Mouse (Mus musculus) limb, embryonic 11.5 days (tissue): Measurements from ENCODE around the gene Fbxl18. TPM values are rescaled to one million over a fixed set of nuclear protein-coding genes. Genes with fewer than 3 reads are reported as not detected.

Experiments used
- ATAC-seq: fragments of 200-750 bp; cut with Nextera tagmentation; 2 replicates; pipeline ENCODE4 v1.8.0; 2017; ENCODE audit warnings: low read depth; ENCODE audit not compliant: insufficient number of reproducible peaks, low FRiP score, low TSS enrichment
- DNase-seq: peaks from one replicate; pipeline ENCODE4 v3.0.0-alpha.2; 2015; ENCODE audit warnings: low spot score
- H3K27ac ChIP-seq: fragments of 300-500 bp; sonication (generic); replicated peaks from 2 replicates; pipeline ENCODE4 v1.5.1; 2014; ENCODE audit warnings: low read depth, mild to moderate bottlenecking, low read length
- H3K27me3 ChIP-seq: fragments of 300-500 bp; sonication (generic); 2 replicates; pipeline ENCODE4 v1.6.1; 2014; ENCODE audit warnings: mild to moderate bottlenecking, low read length, mixed read lengths; ENCODE audit not compliant: control insufficient read depth, insufficient read depth
- H3K36me3 ChIP-seq: fragments of 300-500 bp; sonication (generic); 2 replicates; pipeline ENCODE4 v1.6.1; 2014; ENCODE audit warnings: mild to moderate bottlenecking, low read length, moderate library complexity, mixed read lengths; ENCODE audit not compliant: control insufficient read depth, insufficient read depth
- H3K4me1 ChIP-seq: fragments of 300-500 bp; sonication (generic); 2 replicates; pipeline ENCODE4 v1.6.1; 2014; ENCODE audit warnings: low read length, mixed read lengths; ENCODE audit not compliant: control insufficient read depth, insufficient read depth
- H3K4me2 ChIP-seq: fragments of 300-500 bp; sonication (generic); 2 replicates; pipeline ENCODE4 v1.6.1; 2014; ENCODE audit warnings: low read depth, mild to moderate bottlenecking, moderate library complexity; ENCODE audit not compliant: severe bottlenecking
- H3K4me3 ChIP-seq: fragments of 300-500 bp; sonication (generic); 2 replicates; pipeline ENCODE4 v1.5.1; 2014; ENCODE audit warnings: low read depth, low read length
- H3K9ac ChIP-seq: fragments of 300-500 bp; sonication (generic); 2 replicates; pipeline ENCODE4 v1.6.1; 2014; ENCODE audit warnings: mild to moderate bottlenecking, low read length
- H3K9me3 ChIP-seq: fragments of 300-500 bp; sonication (generic); 2 replicates; pipeline ENCODE4 v1.6.1; 2016; ENCODE audit warnings: low read length; ENCODE audit not compliant: control insufficient read depth
- WGBS: fragments of 180-500 bp; shearing (Covaris S2); extraction: QIAGEN DNeasy Blood & Tissue Kit; methylation state at CpG from one replicate; pipeline ENCODE4 v1.1.7; 2014; 5-methylcytosine and 5-hydroxymethylcytosine counted together
- polyA plus RNA-seq: library from polyadenylated mRNA; unstranded; fragments of >200 nt; fragmentation: Nextera tagmentation; extraction: Ambion mirVana; gene quantifications from 2 replicates; pipeline ENCODE4 v1.2.1, GENCODE M21; 2014

The Fbxl18 gene
- polyA plus RNA-seq, 1 experiment from 2014 or later, result 11.1 TPM

DNA sequence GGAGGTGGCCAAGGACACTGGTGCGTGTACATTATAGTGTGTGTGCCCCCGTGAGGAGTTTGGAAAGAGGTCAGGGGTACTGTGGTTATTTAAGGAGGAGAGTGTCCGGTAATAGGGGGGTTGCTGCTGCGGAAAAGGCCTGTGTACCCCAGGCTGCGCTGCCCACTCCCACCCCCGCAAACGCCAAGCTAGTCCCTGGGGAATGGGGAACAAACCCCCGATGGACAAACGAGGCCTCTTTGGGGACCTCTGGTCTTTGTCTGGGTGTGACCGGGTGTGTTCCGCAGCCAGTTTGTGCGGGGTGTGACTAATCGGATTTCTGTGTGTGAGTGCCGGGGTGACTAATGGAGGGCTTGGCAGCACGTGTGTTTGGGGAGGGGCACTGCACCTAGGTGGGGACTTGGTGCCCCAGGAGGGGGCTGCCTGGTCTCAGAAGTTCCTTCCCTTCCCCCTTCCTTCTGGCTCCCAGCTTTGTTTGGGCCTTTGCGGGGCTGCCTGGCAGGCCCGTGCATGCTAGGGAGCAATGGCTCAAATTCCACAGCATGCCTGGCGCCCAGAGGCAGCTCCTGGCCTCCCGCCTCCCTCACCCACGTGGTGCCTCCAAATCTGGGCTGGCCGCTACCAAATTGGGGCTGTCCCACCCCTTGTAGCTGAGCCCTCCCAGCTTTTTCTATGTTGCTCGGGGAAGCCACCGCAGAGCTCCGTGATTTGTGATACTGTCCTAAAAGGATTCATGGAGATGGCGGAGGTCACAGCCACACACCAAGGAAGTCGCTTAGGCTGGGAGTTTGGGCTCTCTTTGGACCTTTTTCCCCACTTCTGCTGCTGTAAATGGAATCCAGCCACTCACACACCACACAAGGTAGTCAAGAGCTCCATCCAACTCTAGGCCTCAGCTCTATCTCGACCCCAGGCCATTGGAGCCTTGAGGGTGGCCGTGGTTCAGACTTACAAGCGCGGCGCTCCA, 71.8 kb downstream of the Fbxl18 start:
- peak overlapping the region; percentile 100 for H3K27ac ChIP-seq
- DNase-seq, result peak; percentile 94
- peak overlapping the region; percentile 93 for H3K4me3 ChIP-seq
- ATAC-seq, result peak; percentile 73
- H3K27me3 ChIP-seq, result no peaks in the 10 kb centered on the region
- peak overlapping the region; percentile 71 for H3K4me2 ChIP-seq
- H3K4me1 ChIP-seq, result peaks cover 19% of the 10 kb centered on the region
- no peaks in the 10 kb centered on the region for H3K9me3 ChIP-seq
- H3K36me3 ChIP-seq, result no peaks in the 10 kb centered on the region
- WGBS, result 4% methylated on average over 31 of the region's 31 CpGs
- peak overlapping the region; percentile 99 for H3K9ac ChIP-seq

DNA sequence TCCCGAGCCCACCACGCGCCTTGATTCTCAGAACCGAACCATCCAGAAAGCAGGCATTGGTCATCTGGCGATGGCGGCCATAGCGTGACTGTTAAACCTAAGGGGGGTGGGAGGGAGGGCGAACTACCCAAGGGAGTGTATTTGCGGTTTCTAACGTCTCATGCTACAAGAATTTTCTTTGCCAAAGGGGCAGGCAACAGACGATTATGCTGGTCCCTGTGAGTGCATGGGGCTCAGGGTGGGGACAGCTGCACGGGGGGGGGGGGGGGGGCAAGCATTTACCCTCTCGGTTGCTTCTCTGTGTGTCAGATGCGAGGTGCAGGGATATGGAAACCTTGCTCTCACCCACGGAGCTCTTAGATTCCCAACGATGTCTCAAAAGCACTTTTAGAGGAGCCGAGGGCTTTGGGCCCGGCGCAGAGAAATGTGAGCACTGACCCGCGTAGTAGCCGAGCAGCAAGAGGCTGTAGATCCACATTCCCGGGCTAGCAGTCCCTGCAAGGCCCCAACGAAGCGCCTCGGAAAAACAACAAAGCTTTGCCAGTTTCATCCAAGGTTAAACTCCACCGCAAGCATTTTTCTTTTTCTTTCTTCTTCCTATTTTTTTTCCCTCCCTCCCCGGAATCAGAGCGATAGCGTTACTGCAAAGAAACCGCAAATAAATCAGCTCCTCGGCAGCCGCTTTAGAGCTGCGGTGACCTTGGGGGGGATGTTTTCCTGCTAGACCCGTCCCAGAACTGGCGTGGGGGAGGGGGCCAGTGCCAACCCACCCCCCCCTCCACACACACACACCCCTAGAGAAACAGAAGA, 72.7 kb downstream of the Fbxl18 start:
- peak overlapping the region; percentile 71 for H3K4me2 ChIP-seq
- no peaks in the 10 kb centered on the region for H3K9me3 ChIP-seq
- H3K4me3 ChIP-seq, result peak overlapping the region; percentile 93
- ATAC-seq (no peak), DNase-seq (peak; percentile 82)
- peak overlapping the region; percentile 100 for H3K27ac ChIP-seq
- peak overlapping the region; percentile 99 for H3K9ac ChIP-seq
- peaks cover 19% of the 10 kb centered on the region for H3K4me1 ChIP-seq
- WGBS, result under 1% methylated on average over 35 of the region's 36 CpGs
- no peaks in the 10 kb centered on the region for H3K27me3 ChIP-seq
- H3K36me3 ChIP-seq, result no peaks in the 10 kb centered on the region

DNA sequence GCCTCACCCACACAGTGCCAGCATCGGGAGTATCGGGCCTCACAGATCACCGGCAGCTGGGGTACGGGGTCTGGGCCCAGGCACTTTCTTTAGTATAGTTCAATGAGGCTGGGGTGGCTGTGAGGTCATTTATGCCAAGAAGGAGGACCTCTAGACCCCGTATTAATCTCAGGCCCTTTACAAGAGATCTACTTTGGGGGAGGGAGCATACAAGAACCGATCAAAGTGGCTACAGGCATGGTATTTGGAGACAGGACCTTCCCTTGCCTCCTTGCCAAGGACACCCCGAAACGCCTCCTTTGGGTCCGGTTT, 73.3 kb downstream of the Fbxl18 start:
- DNase-seq (no peak), ATAC-seq (no peak)
- Histone ChIP-seq H3K9ac (peak overlapping the region; percentile 99), H3K27ac (peak overlapping the region; percentile 100), H3K27me3 (no peaks in the 10 kb centered on the region), H3K4me2 (peak overlapping the region; percentile 71), H3K36me3 (no peaks in the 10 kb centered on the region), H3K4me3 (peak overlapping the region; percentile 93), H3K9me3 (no peaks in the 10 kb centered on the region), H3K4me1 (peaks cover 19% of the 10 kb centered on the region)
- 0% methylated on average over 9 of the region's 9 CpGs for WGBS

DNA sequence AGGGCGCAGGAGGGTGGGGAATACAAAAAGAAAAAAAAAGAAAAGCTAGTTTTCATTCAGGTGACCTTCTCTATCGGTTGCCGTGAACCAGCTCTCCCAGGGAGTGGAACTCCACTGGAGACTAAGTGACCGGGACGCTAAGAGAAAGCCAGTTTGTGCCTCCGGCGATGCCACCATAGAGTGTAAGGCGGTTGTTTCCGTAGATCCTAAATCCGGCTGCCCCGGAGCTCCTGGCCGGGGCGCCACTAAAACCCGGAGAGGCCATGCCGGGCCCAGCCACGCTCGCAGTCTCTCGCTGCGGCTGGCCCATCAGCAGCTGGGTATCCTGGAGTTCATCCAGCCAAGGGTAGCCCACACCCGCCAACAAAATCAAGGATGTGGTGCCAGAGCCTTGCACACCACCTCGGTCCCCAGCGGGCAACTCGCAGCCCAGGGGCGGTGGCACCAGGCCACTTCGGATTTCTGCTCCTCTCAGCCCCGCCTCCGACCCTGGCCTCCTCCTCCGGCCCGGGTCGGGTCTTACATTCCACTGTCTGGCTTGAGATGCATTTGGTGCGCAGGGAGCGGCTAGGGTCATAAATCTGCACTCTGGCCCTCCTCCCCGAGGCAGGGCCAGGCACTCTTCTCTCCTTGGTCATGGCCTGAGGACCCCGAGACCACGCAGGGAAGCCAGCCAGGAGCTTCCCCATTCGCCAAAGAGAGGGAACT, 73.8 kb downstream of the Fbxl18 start:
- H3K36me3 ChIP-seq, result no peaks in the 10 kb centered on the region
- H3K4me2 ChIP-seq, result peak overlapping the region; percentile 71
- H3K27me3 ChIP-seq, result no peaks in the 10 kb centered on the region
- peaks cover 19% of the 10 kb centered on the region for H3K4me1 ChIP-seq
- under 1% methylated on average over 36 of the region's 36 CpGs for WGBS
- peak; percentile 22 for ATAC-seq
- peak overlapping the region; percentile 99 for H3K9ac ChIP-seq
- H3K27ac ChIP-seq, result peak overlapping the region; percentile 100
- H3K4me3 ChIP-seq, result peak overlapping the region; percentile 93
- H3K9me3 ChIP-seq, result no peaks in the 10 kb centered on the region
- DNase-seq, result peak; percentile 94

DNA sequence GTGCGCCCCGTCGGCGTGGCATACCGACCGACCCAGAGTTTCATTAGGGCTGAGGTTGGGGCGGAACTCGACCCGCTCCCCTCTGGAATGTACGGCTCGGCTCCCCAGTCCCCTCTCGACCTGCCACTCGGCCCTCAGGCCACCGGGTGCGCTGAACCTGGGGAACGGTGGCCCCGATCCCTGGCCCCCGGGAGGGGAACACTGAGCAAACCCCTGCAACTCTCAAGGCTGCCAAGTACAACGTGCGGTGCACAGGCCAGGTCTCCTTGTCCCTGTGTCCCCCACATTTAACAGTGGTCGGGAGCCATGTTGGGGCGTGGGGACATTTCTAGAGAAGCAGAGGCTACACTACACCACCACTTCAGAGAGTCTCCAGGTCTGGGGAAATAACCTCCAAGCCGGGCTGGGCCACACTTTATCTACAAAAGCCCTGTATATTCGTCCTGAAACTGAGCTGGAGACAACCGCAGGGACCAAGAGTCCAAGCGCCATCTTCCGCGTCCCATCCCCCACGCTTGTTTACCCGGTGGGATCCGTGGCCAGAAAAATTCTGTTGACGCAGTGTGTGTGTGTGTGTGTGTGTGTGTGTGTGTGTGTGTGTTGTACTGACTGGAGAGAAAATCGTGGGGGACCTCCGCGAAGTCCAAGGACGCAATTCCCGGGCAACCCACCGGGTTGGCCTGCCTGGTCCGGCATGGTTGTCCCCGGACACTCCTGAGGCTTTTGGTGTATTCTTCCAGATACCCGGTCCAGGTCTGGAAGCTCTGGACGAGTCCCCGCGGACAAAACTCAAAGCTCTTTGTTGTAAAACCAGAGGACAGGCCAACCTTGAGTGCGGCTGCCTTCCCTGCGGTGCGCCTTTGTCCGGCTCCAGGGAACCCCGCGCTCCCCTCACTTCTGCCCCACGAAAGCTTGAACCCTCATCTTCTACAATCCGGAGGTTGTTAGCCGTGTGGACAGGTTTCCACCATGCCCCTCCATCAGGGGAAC, 74.7 kb downstream of the Fbxl18 start:
- H3K36me3 ChIP-seq, result no peaks in the 10 kb centered on the region
- H3K9me3 ChIP-seq, result no peaks in the 10 kb centered on the region
- H3K27me3 ChIP-seq, result no peaks in the 10 kb centered on the region
- peak overlapping the region; percentile 99 for H3K9ac ChIP-seq
- peak overlapping the region; percentile 71 for H3K4me2 ChIP-seq
- ATAC-seq (no peak), DNase-seq (peak; percentile 86)
- WGBS, result under 1% methylated on average over 53 of the region's 53 CpGs
- peak overlapping the region; percentile 93 for H3K4me3 ChIP-seq
- H3K4me1 ChIP-seq, result peaks cover 17% of the 10 kb centered on the region
- peak overlapping the region; percentile 100 for H3K27ac ChIP-seq

DNA sequence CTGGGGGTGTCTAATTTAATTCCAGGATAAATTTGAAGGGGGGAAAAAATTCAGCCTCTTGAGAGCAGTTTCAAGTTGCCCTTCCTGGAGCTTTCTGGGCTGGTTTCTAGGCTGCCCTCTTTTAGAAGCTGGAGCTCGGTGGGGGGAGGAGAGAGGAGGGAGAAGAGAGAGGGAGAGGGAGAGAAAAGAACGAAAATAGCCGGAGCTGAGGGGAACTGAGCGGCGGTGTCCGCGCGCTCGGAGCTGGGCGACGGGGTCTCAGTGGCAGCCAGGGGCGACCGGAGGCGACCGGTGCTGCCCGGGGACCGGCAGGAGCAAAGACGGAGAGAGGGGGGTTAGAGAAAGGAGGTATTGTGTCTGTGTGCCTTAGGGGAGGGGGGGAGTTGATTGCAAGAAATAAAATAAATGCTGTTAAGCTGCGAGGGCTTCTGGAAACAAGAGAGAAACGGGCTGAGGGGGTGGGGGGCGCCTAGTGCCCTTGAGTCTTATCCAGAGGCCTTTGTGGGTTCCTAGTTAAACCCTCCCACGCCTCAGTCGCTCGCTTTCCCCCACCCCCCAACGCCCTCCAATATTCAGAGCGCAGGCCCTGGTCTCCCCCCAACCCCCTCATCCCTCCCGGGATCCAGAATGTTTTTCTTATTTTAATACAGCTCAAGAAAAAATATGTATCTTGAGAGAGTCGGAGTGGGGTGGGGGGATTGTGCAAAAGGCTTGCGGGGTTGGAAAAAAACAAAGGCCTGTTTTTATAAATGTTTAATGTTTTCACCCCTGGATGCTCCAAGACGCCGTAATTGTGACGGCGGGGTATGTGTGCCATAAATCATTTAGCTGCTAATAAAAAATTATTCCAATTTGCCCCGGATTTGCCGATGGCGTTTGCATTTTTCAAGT, 75.6 kb downstream of the Fbxl18 start:
- Histone ChIP-seq H3K36me3 (no peaks in the 10 kb centered on the region), H3K9ac (peak overlapping the region; percentile 99), H3K27me3 (no peaks in the 10 kb centered on the region), H3K4me1 (peaks cover 8% of the 10 kb centered on the region), H3K27ac (peak overlapping the region; percentile 100), H3K4me2 (peak overlapping the region; percentile 71), H3K9me3 (no peaks in the 10 kb centered on the region), H3K4me3 (peak overlapping the region; percentile 93)
- under 1% methylated on average over 36 of the region's 36 CpGs for WGBS
- DNase-seq (peak; percentile 83), ATAC-seq (0 out of 2 replicates have a peak, but pooled peaks have one; percentile 17)
